Mouse (Mus musculus) layer of hippocampus, adult 9-11 months (tissue): ENCODE results near the gene Sptlc2.

Experiments used
- DNase-seq: peaks from one replicate; pipeline ENCODE4 v3.0.0; 2022

The Sptlc2 gene

GRCm38 (mm10) chr12:87274853-87275831 lies 113.0 kb downstream of the Sptlc2 start:
- DNase-seq, result no peak

GRCm38 (mm10) chr12:87267682-87268081 lies 120.5 kb downstream of the Sptlc2 start:
- DNase-seq, result no peak

GRCm38 (mm10) chr12:87266827-87267603 lies 121.1 kb downstream of the Sptlc2 start:
- no peak for DNase-seq

GRCm38 (mm10) chr12:87266108-87266826 lies 121.9 kb downstream of the Sptlc2 start, which contains the start of the genes Vipas39 and Ahsa1:
TSS of gene Vipas39 (minus strand) at chr12:87266256.
TSS of gene Ahsa1 (plus strand) at chr12:87266479.
- peak; percentile 96 for DNase-seq

- no peak for DNase-seq
Observed at GRCm38 (mm10) chr12:87265444-87265843, 122.7 kb downstream of the Sptlc2 start.

GRCm38 (mm10) chr12:87260562-87260961 lies 127.6 kb downstream of the Sptlc2 start:
- DNase-seq, result no peak

- no peak for DNase-seq
Observed at GRCm38 (mm10) chr12:87256629-87257028, 131.5 kb downstream of the Sptlc2 start.
